Mouse (Mus musculus): ENCODE measurements at regions not wholly inside any gene's neighbourhood (a gene's known extent, or its start where the extent isn't known, plus 50 kb on each side); places are given as distances from the start of the nearest gene placed in this dataset.
"Not testable (repeated sequence)": the region's sequence is repeated elsewhere in the genome, so short reads cannot be mapped to it uniquely, and the experiment has no call there.

- H3K4me3 ChIP-seq; DNase-seq; intact Hi-C loops (cut with DNase I); H3K27ac ChIP-seq: not testable (repeated sequence)
Observed at GRCm38 (mm10) chr12:3188734-3189275, 121.0 kb downstream of the Rab10 start.

- Histone ChIP-seq H3K27ac (no peak overlapping the region), H3K4me3 (no peak overlapping the region)
- TF ChIP-seq CTCF (IDR thresholded peaks at IDR 0.05) = no peak
- no peak for DNase-seq
- intact Hi-C loops (cut with DNase I) = no loop called here
Observed at GRCm38 (mm10) chr12:3188137-3188536, 121.6 kb downstream of the Rab10 start.

- no peak overlapping the region for H3K4me3 ChIP-seq
- no peak overlapping the region for H3K27ac ChIP-seq
- intact Hi-C loops (cut with DNase I) = no loop called here
- no peak for TF ChIP-seq CTCF (IDR thresholded peaks at IDR 0.05)
- no peak for DNase-seq
Observed at GRCm38 (mm10) chr12:3173325-3173724, 136.4 kb downstream of the Rab10 start.

GRCm38 (mm10) chr12:3169705-3170287, 140.0 kb downstream of the Rab10 start:
- intact Hi-C loops (cut with DNase I); DNase-seq; H3K27ac ChIP-seq; H3K4me3 ChIP-seq: not testable (repeated sequence)

GRCm38 (mm10) chr12:3161666-3162065, 148.1 kb downstream of the Rab10 start:
- DNase-seq; H3K4me3 ChIP-seq; H3K27ac ChIP-seq; intact Hi-C loops (cut with DNase I): not testable (repeated sequence)

- H3K27ac ChIP-seq; intact Hi-C loops (cut with DNase I); H3K4me3 ChIP-seq; DNase-seq: not testable (repeated sequence)
Observed at GRCm38 (mm10) chr12:3158771-3159170, 151.0 kb downstream of the Rab10 start.

- intact Hi-C loops (cut with DNase I); H3K27ac ChIP-seq; H3K4me3 ChIP-seq; DNase-seq: not testable (repeated sequence)
Observed at GRCm38 (mm10) chr12:3153705-3154104, 156.1 kb downstream of the Rab10 start.

- H3K4me3 ChIP-seq; H3K27ac ChIP-seq; DNase-seq; intact Hi-C loops (cut with DNase I): not testable (repeated sequence)
Observed at GRCm38 (mm10) chr12:3132553-3132952, 177.2 kb downstream of the Rab10 start.

- H3K4me3 ChIP-seq; H3K27ac ChIP-seq; intact Hi-C loops (cut with DNase I); DNase-seq: not testable (repeated sequence)
Observed at GRCm38 (mm10) chr12:3131149-3131751, 178.5 kb downstream of the Rab10 start.

GRCm38 (mm10) chr12:3127336-3127735, 182.4 kb downstream of the Rab10 start:
- DNase-seq; H3K4me3 ChIP-seq; intact Hi-C loops (cut with DNase I); H3K27ac ChIP-seq: not testable (repeated sequence)

- Histone ChIP-seq H3K4me3 (no peak overlapping the region), H3K27ac (no peak overlapping the region)
- DNase-seq = no peak
- TF ChIP-seq CTCF (IDR thresholded peaks at IDR 0.05) = no peak
- intact Hi-C loops (cut with DNase I) = no loop called here
Observed at GRCm38 (mm10) chr12:3124036-3124435, 185.7 kb downstream of the Rab10 start.

GRCm38 (mm10) chr12:3110589-3110988, 199.2 kb downstream of the Rab10 start:
- DNase-seq; H3K27ac ChIP-seq; H3K4me3 ChIP-seq; intact Hi-C loops (cut with DNase I): not testable (repeated sequence)

GRCm38 (mm10) chr12:3109671-3110070, 200.1 kb downstream of the Rab10 start:
- intact Hi-C loops (cut with DNase I); H3K4me3 ChIP-seq; DNase-seq; H3K27ac ChIP-seq: not testable (repeated sequence)

- H3K27ac ChIP-seq; DNase-seq; intact Hi-C loops (cut with DNase I): not testable (repeated sequence)
Observed at GRCm38 (mm10) chr12:3101963-3102362, 207.8 kb downstream of the Rab10 start.

More at GRCm38 (mm10) chr12:3101963-3102362, 207.8 kb downstream of the Rab10 start:
- not testable (repeated sequence) for H3K4me3 ChIP-seq
